Mouse (Mus musculus): ENCODE measurements around the gene Ddx56. TPM values are rescaled to one million over a fixed set of nuclear protein-coding genes. Genes with fewer than 3 reads are reported as not detected.

Gene Ddx56
- polyA plus RNA-seq, 2 experiments: 28.7 to 45.8 TPM

DNA sequence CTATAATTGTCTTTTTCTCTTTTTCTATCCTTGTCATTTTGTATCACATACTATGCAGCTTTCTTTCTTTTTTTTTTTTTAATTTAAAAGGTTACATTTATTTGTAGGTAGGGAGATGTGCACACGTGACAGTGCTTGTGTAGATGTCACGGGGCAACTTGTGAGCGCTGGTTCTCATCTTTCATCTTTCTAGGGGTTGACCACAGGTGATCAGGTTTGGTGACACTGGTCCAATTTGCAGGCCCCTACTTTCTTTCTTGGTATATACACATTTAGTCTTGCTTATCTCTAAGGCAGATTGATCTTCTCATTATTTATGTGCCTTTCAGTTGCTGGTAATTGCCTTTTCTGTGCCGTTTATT lies 25.4 kb upstream of the Ddx56 start:
- Histone ChIP-seq H3K27ac (peak overlapping the region; percentile 93), H3K9ac (replicated peaks) (peak overlapping the region; percentile 92), H3K4me3 (ENCODE audit: insufficient read depth in 1 of 2, low read depth in 2 of 2, low read length in 2 of 2) (peak overlapping the region; percentile 79 to 82), H3K4me2 (ENCODE audit: low read depth) (peak overlapping the region; percentile 98), H3K4me1 (replicated peaks; ENCODE audit: control insufficient read depth in 2 of 2, insufficient read depth in 2 of 2, low read length in 1 of 2) (peaks cover 40 to 46% of the 10 kb centered on the region in 2 experiments), H3K9me3 (ENCODE audit: control insufficient read depth, low read length) (no peaks in the 10 kb centered on the region), H3K27me3 (ENCODE audit: control insufficient read depth, insufficient read depth, low read length) (no peaks in the 10 kb centered on the region), H3K36me3 (replicated peaks; ENCODE audit: control insufficient read depth, insufficient read depth, low read depth) (peaks cover 15% of the 10 kb centered on the region)
- WGBS (ENCODE audit: insufficient replicate concordance): 82% methylated on average over 4 of the region's 4 CpGs
- no peak for DNase-seq (ENCODE audit: low read depth in 3 of 3, low spot score in 3 of 3)
- TF ChIP-seq EP300 (IDR thresholded peaks at IDR 0.05; ENCODE audit: low read depth) (no peak), CTCF (IDR thresholded peaks at IDR 0.05; ENCODE audit: low read depth) (no peak)
- ATAC-seq (ENCODE audit: insufficient read depth): no peak

DNA sequence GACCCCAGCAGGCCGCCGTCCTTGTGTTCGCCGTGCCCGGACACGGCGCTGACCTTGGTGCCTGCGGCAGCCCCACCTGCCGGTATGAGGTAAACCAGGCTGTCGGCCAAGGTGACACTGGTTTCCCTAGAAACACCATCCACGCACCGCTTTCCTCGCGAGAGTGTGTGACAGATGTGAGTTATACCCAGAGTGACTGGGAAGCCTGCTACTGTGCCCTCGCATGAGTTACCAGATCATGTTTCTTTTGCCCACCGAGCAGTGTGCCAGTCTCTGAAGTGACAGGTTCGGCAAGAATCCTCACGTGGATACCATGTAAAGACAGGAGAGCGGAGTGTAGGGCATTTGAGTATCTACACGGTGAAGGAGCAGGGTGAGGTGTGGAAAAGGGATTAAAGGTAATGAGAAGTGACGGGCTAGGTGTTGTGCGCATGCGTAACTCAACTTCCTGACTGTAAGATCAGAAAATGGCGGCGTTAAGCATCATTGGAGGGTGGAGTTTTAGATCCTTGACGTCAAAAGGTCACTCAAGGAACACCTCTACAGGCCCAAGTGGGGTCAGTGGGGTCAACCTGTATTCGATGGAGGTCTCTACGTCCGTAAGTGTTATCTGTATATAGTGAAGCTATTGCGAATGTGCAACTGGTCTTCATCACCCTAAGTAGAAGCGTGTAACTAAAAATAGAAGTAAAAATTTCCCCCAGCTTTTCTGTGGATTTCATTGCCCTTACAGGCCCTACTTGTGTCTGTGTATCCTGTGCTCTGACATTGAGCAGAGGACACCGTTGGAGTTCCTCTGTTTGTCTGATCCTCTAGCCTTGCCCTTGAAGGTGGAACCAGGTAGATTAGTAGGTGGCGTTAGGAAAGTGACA lies 24.8 kb upstream of the Ddx56 start:
- H3K36me3 ChIP-seq (replicated peaks; ENCODE audit: control insufficient read depth, insufficient read depth, low read depth): peaks cover 9% of the 10 kb centered on the region
- peak overlapping the region; percentile 93 for H3K27ac ChIP-seq
- H3K27me3 ChIP-seq (ENCODE audit: control insufficient read depth, insufficient read depth, low read length): no peaks in the 10 kb centered on the region
- H3K4me3 ChIP-seq (ENCODE audit: insufficient read depth in 1 of 2, low read depth in 2 of 2, low read length in 2 of 2): peak overlapping the region; percentile 79 to 82
- 13% methylated on average over 33 of the region's 33 CpGs for WGBS (ENCODE audit: insufficient replicate concordance)
- DNase-seq (ENCODE audit: low read depth in 3 of 3, low spot score in 3 of 3) (peak; percentile 78 to 82 (median 80)), ATAC-seq (ENCODE audit: insufficient read depth) (peak; percentile 5; the same call in 1 of the 2 replicates)
- peak overlapping the region; percentile 98 for H3K4me2 ChIP-seq (ENCODE audit: low read depth)
- TF ChIP-seq CTCF (IDR thresholded peaks at IDR 0.05; ENCODE audit: low read depth) (peak; percentile 63), EP300 (IDR thresholded peaks at IDR 0.05; ENCODE audit: low read depth) (no peak)
- peaks cover 40 to 46% of the 10 kb centered on the region in 2 experiments for H3K4me1 ChIP-seq (replicated peaks; ENCODE audit: control insufficient read depth in 2 of 2, insufficient read depth in 2 of 2, low read length in 1 of 2)
- H3K9ac ChIP-seq (replicated peaks): peak overlapping the region; percentile 92
- H3K9me3 ChIP-seq (ENCODE audit: control insufficient read depth, low read length): no peaks in the 10 kb centered on the region

DNA sequence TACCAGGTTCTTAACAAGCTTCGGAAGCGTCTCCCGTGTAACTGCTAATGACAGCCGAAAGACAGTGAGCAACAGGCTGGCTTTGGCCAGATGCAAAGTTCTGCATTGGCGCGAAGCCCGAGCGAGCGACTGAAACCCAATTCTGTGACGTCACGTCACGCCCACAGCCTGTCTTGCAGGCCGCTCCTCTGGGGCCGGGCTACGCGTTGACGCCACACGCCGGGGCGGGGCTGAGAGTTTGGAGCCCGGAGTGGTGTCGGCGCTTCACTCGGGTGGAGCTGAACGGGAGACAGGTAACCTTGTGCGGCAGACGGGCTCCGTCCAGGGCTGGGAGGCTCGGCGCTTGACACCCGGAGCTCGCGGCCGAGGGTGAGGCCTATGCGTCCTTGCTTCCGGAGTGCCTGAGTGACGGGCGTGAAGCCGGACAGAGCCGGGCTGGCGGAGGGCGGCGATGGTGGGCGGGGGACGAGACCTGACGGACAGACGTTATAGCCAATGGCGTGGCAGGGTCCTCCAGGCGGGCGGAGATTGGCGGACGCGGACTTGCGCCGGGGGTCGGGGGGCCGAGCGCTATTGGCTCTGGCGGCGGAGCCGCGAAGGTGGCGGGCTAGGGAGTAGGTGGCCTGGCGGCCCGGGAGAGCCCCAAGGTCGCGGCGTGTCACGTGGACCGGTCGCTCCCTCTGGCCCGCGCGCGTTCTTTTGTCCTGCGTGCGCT lies 24.0 kb upstream of the Ddx56 start, which contains the start of gene Ogdh:
TSS of gene Ogdh (plus strand) at position 233 of the 715 bp plus-strand sequence.
- H3K9ac ChIP-seq (replicated peaks): peak within 1 kb of the TSS; percentile 92
- H3K36me3 ChIP-seq (replicated peaks; ENCODE audit: control insufficient read depth, insufficient read depth, low read depth): peaks cover under 1% of the 10 kb centered on the region; the same call in 1 of the 2 replicates
- H3K4me3 ChIP-seq (ENCODE audit: insufficient read depth in 1 of 2, low read depth in 2 of 2, low read length in 2 of 2): peak within 1 kb of the TSS; percentile 79 to 82
- WGBS (ENCODE audit: insufficient replicate concordance): 0% methylated on average over 71 of the region's 77 CpGs
- peak within 1 kb of the TSS; percentile 98 for H3K4me2 ChIP-seq (ENCODE audit: low read depth)
- peak within 1 kb of the TSS; percentile 93 for H3K27ac ChIP-seq
- peaks cover 40 to 44% of the 10 kb centered on the region in 2 experiments for H3K4me1 ChIP-seq (replicated peaks; ENCODE audit: control insufficient read depth in 2 of 2, insufficient read depth in 2 of 2, low read length in 1 of 2)
- no peaks in the 10 kb centered on the region for H3K27me3 ChIP-seq (ENCODE audit: control insufficient read depth, insufficient read depth, low read length)
- ATAC-seq (ENCODE audit: insufficient read depth) (peak; percentile 90), DNase-seq (ENCODE audit: low read depth in 3 of 3, low spot score in 3 of 3) (peak; percentile 96 to 97 (median 97))
- TF ChIP-seq EP300 (IDR thresholded peaks at IDR 0.05; ENCODE audit: low read depth): no peak
- no peak for TF ChIP-seq CTCF (IDR thresholded peaks at IDR 0.05; ENCODE audit: low read depth)
- no peaks in the 10 kb centered on the region for H3K9me3 ChIP-seq (ENCODE audit: control insufficient read depth, low read length)

DNA sequence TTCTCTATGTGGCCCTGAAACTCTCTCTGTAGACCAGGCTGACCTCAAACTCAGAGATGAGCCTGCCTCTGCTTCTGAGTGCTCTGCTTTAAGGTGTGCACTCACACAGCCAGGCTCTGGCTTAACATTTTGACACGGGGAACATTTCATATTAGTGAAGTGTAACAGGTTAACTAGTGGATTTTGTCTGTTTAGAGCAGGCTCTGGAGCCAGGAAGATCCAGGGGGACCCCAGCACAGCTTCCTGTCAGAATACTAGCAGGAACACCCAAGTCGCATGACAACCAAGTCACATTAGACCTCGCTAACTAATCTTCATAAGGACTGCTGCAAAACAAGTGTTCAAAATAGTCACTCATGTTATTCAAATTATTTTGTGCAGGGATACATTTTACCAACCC lies 23.3 kb upstream of the Ddx56 start:
- Histone ChIP-seq H3K9ac (replicated peaks) (peak overlapping the region; percentile 92), H3K27me3 (ENCODE audit: control insufficient read depth, insufficient read depth, low read length) (no peaks in the 10 kb centered on the region), H3K4me3 (ENCODE audit: insufficient read depth in 1 of 2, low read depth in 2 of 2, low read length in 2 of 2) (peak overlapping the region; percentile 79 to 82; a peak in 3 of 4 replicates), H3K27ac (peak overlapping the region; percentile 93), H3K4me1 (replicated peaks; ENCODE audit: control insufficient read depth in 2 of 2, insufficient read depth in 2 of 2, low read length in 1 of 2) (peaks cover 36 to 37% of the 10 kb centered on the region in 2 experiments), H3K36me3 (replicated peaks; ENCODE audit: control insufficient read depth, insufficient read depth, low read depth) (no peaks in the 10 kb centered on the region), H3K4me2 (ENCODE audit: low read depth) (peak overlapping the region; percentile 98), H3K9me3 (ENCODE audit: control insufficient read depth, low read length) (no peaks in the 10 kb centered on the region)
- no peak for TF ChIP-seq EP300 (IDR thresholded peaks at IDR 0.05; ENCODE audit: low read depth)
- no peak for TF ChIP-seq CTCF (IDR thresholded peaks at IDR 0.05; ENCODE audit: low read depth)
- ATAC-seq (ENCODE audit: insufficient read depth) (no peak), DNase-seq (ENCODE audit: low read depth in 3 of 3, low spot score in 3 of 3) (no peak)
- WGBS (ENCODE audit: insufficient replicate concordance): 28% methylated on average over 3 of the region's 3 CpGs

DNA sequence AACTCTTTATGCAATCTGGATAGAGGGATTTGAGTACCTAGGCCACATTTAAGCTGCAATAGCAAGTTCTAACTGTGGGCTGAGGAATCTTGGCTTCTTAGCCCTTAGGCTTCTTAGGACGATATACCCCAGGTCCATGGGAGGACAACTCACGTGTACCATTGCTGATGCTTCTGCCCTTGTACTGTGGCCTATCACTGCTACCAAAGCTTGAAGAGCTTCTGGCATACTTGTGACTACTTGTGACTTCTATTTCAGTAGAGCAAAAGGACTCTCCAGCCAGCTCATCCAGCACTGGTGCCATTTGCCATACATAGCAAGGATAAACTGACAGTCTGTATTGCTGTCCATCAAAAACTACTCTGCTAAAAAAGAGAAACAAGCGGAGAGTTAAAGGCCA lies 22.6 kb upstream of the Ddx56 start:
- Histone ChIP-seq H3K27me3 (ENCODE audit: control insufficient read depth, insufficient read depth, low read length) (no peaks in the 10 kb centered on the region), H3K4me2 (ENCODE audit: low read depth) (no peak overlapping the region), H3K4me3 (ENCODE audit: insufficient read depth in 1 of 2, low read depth in 2 of 2, low read length in 2 of 2) (no peak overlapping the region), H3K4me1 (replicated peaks; ENCODE audit: control insufficient read depth in 2 of 2, insufficient read depth in 2 of 2, low read length in 1 of 2) (peaks cover 29 to 30% of the 10 kb centered on the region in 2 experiments), H3K27ac (no peak overlapping the region), H3K9ac (replicated peaks) (no peak overlapping the region), H3K9me3 (ENCODE audit: control insufficient read depth, low read length) (no peaks in the 10 kb centered on the region), H3K36me3 (replicated peaks; ENCODE audit: control insufficient read depth, insufficient read depth, low read depth) (no peaks in the 10 kb centered on the region)
- 77% methylated on average over 3 of the region's 3 CpGs for WGBS (ENCODE audit: insufficient replicate concordance)
- TF ChIP-seq EP300 (IDR thresholded peaks at IDR 0.05; ENCODE audit: low read depth) (no peak), CTCF (IDR thresholded peaks at IDR 0.05; ENCODE audit: low read depth) (no peak)
- DNase-seq (ENCODE audit: low read depth in 3 of 3, low spot score in 3 of 3) (no peak), ATAC-seq (ENCODE audit: insufficient read depth) (no peak)
